Mouse (Mus musculus) spleen, adult 2 months (tissue): ENCODE data around the gene Lhx4.

Experiments used
- CTCF ChIP-seq: fragments of 200-500 bp; IDR thresholded peaks from 2 replicates; pipeline ENCODE4 v1.5.1; 2011; ENCODE audit warnings: mild to moderate bottlenecking, inconsistent platforms; ENCODE audit not compliant: insufficient read depth, insufficient read length, insufficient replicate concordance; ENCODE audit errors: extremely low read depth
- POLR2A ChIP-seq: fragments of 200-500 bp; IDR thresholded peaks from 2 replicates; pipeline ENCODE4 v1.6.1; 2011; ENCODE audit warnings: low read depth, low read length, inconsistent platforms

DNA sequence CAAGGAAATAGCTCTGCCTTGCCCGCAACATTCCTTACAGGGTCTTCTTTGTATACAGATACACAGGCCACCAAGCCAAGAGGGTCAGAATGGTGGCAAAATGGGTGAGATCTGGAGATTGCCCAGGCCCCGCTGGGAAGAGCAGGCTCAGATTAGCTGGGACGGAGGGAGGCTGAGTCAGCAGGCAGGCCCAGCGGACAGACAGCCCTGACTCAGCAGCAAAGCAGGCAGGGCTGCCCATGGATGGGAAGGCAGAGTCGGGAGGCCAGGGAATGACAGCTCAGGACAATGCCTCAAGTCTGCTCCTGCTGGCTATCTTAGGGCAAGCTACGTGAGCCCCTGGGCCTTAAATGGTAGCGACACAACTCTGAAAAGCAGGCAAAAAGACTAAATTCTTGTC is 34.4 kb upstream of the Lhx4 start:
- TF ChIP-seq POLR2A (no peak), CTCF (no peak)
